Mouse (Mus musculus) regulatory T cell (primary cell): Measurements from ENCODE around the gene Zcchc17.

Experiments used
- in situ Hi-C: fragments of 300-600 bp; cut with MboI, MseI; formaldehyde crosslinking; loops from one replicate; pipeline ENCODE4 v1.15.1; 2025; ENCODE audit warnings: high pct_unique_total_duplicates

The Zcchc17 gene

GRCm38 (mm10) chr4:130321640-130322039 is 38.1 kb downstream of the Zcchc17 start:
- in situ Hi-C loops = no loop called here

GRCm38 (mm10) chr4:130319564-130319963 is 40.2 kb downstream of the Zcchc17 start:
- in situ Hi-C loops = no loop called here

DNA sequence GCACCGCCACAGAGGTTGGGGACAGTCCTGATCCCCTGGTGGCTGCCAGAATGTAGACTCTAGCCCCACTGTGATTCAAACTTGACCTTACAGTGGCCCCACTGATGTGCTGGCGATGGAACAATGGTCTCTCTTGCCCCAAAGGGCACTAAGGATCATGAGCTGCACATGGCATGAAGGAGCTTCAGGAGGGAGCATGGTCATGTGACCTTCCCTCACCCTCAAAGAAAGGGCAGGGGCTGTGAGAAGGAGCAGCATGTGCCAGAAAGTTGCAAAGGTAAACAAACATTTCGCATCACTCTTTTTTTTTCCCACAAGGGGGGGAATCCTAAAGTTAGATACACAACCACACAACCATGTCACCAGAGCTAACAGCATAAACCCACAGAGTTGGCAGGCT is 41.6 kb downstream of the Zcchc17 start:
- in situ Hi-C loops = no loop called here

DNA sequence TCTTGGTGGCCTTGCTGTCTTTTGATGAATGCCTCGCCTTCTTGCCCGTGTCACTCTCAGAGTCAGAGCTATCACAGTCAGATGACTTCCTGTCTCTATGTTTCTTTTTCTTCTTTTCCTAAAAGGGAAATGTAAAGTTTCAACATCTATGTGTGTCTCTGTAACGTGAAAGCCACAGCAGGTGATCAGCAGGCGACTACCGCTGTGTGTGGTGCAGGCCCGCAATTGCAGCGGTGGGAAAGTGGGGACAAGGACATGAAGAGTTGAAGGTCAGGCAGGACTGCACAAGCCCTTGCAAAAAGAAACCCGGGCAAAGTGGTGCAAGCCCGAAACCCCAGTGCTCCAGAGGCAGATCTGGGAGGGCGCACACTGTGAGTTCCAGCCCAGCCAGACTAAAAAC is 43.1 kb downstream of the Zcchc17 start:
- in situ Hi-C loops = no loop called here

- in situ Hi-C loops = no loop called here
These were observed 43.8 kb downstream of the Zcchc17 start for GRCm38 (mm10) chr4:130315771-130316527.

GRCm38 (mm10) chr4:130313552-130313951 is 46.2 kb downstream of the Zcchc17 start:
- in situ Hi-C loops = no loop called here

DNA sequence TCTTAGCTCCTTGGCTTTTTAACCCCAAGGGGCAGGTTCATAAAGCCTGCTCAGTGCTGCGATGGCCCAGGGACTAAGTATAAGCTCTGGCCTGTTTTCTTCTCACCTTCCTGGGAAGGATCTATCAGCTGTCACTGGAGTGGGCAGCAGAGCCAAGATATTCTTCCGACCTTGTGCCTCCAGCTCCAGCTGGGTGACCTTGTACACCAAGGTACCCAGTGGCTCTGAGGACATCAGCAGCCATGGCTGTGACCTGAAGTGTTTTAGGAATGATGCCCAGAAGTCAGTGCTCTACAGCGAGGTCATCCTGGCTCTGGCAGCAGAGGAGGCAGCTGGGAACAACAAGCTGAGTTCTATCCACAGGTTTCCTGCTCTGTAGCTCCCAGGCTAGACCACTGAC is 47.2 kb downstream of the Zcchc17 start:
- in situ Hi-C loops = no loop called here

- in situ Hi-C loops = no loop called here
These were observed 50.5 kb downstream of the Zcchc17 start for GRCm38 (mm10) chr4:130309254-130309653.

- in situ Hi-C loops = no loop called here
These were observed 51.3 kb downstream of the Zcchc17 start, which contains the start of the genes Fabp3 and Gm10570 for GRCm38 (mm10) chr4:130308231-130309081. TSS of gene Fabp3 (plus strand) at chr4:130308595. TSS of gene Gm10570 (minus strand) at chr4:130308674.

GRCm38 (mm10) chr4:130307851-130308230 is 51.9 kb downstream of the Zcchc17 start:
- in situ Hi-C loops = no loop called here

- in situ Hi-C loops = no loop called here
These were observed 52.7 kb downstream of the Zcchc17 start for GRCm38 (mm10) chr4:130306796-130307630.

GRCm38 (mm10) chr4:130304746-130305145 is 55.0 kb downstream of the Zcchc17 start:
- in situ Hi-C loops = no loop called here

- in situ Hi-C loops = no loop called here
These were observed 57.4 kb downstream of the Zcchc17 start for GRCm38 (mm10) chr4:130302285-130302870.

- in situ Hi-C loops = no loop called here
These were observed 60.1 kb downstream of the Zcchc17 start for GRCm38 (mm10) chr4:130299629-130300018.

DNA sequence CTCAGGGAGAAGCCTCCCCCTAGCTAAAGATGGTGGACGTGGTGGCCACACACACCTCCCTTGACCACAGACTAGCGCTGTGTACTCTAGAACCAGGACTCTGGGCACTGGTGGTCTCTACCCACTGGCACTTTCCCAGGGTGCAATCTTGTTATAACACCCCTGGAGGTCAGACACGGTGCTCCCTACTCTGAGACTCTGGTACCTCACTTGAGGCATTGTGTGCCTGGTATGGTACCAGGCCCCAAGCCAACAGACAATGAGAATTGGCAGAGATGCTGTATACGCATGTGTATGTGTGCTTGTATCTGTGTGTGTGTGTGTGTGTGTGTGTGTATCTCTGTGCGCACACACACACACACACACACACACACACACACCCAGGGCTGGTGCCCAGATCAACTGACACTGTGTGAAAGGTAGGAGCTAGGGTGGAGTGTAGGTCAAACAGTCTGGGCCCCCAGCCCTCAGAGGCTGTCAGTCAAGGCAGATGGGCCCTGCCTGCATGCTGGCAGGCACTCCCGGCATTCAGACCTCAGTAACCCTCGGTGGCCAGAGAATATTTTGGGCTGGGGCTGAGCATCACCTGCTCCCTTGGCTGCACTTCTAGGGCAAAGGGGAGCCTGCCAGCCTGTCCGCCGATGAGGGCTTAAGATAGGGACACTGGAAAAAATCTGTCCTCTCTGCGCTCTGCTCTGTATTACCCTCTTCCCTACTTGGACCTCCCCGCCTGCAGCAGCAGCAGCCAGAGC is 60.7 kb downstream of the Zcchc17 start:
- in situ Hi-C loops = no loop called here

DNA sequence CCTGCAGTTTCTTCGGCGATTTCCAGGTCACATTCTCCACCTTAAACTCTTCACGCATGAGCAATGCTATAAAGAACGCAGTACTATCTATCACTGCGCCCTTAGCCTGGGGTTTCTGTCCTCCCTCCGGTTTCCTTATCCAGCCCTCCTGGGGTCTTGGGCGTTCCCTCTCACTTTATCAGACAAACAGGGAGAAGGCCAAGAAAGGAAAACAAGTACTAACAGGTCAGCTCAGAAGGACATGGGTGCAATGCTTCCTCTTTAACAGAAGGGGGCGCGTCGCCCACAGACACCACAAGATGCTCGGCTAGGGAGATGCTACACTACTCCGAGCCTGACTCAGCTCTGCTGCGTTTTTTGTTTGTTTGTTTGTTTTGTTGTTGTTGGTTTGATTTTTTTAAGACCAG is 62.6 kb downstream of the Zcchc17 start:
- in situ Hi-C loops = no loop called here

DNA sequence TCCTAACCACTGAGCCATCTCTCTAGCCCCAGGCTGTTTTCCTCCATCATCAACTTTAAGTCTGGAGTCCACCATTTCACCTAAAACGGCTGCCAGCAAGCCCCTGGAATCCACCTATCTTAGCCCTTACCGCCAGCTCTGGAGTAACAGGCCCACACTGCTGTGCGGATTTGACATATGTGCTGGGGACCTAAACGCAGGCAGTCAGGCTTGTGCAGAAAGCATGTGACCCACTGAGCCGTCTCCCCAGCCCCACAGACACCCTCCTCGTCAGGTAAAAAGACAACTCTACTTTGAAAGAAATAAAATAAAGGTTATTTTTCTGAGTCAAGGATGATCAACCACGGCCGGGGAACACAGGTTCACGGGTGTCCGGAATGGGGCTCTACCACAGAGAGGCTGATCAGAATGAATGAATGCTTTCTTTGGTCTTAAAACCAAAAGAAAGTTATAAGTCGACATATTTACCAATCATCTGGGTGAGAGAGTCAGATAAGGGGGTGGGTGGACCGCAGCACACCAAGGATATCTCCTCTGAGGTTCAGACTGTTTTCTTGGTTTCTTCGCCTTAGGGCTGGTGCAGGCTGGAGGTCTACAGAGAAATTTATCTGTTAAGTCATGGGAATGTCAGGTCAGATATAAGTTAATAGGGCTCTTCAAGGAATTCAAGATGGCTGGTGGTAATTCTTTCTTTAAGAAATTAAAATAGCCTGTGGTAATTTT is 63.3 kb downstream of the Zcchc17 start:
- in situ Hi-C loops = no loop called here

- in situ Hi-C loops = no loop called here
These were observed 64.5 kb downstream of the Zcchc17 start for GRCm38 (mm10) chr4:130295047-130295745.

GRCm38 (mm10) chr4:130294513-130294912 is 65.2 kb downstream of the Zcchc17 start:
- in situ Hi-C loops = no loop called here
